Mouse (Mus musculus) liver (tissue): ENCODE results near the gene Mst1.
A peak's percentile ranks its signal among the peaks of the same experiment; 100 is the strongest.

ENCODE experiments used
- DNase-seq: peaks from one replicate; pipeline ENCODE4 v3.0.0-alpha.2; 2020; ENCODE audit warnings: mixed read lengths

Gene Mst1

DNA sequence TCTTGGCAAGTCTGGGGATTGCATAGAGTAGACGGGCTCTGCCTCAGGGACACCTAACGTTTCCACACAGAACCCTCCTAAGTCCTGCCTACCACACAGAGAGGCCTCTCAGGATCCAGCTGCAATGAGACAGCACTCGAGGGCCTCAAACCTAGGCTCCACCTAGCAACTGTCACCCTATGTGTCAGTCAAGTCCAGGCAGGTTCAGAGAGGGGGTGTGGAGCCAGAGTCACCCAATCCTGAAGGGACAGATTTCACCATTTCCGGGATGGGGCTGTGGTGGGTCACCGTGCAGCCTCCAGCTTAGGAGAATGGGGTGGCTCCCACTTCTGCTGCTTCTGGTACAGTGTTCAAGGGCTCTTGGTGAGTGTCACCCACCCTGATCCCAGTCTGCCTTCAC, at the start of gene Mst1:
Mst1 (plus strand) TSS at position 269 of the 400 bp plus-strand sequence.
- peak; percentile 93 for DNase-seq

DNA sequence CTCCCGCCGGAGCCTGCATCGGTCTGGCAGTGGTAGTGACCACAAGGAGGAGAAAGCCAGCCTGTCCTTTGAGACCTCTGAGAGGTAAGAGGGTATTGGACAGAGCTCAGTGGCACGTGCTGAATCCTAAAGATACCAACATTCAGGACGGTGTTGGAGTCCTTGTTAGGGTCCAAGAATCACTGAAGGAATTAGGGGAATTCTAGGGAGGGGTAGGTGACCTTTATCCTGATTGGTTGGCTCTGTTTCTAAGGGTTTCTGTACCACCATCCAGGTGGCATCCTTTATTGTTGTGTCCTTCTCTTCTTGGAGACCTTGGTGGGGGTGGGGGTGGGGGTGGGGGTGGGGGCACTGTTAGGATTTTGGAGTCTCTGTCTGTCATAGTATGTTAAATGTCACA, 48.1 kb upstream of the Mst1 start:
- DNase-seq = no peak

GRCm38 (mm10) chr9:108035331-108036156, 44.7 kb upstream of the Mst1 start:
- DNase-seq = no peak

DNA sequence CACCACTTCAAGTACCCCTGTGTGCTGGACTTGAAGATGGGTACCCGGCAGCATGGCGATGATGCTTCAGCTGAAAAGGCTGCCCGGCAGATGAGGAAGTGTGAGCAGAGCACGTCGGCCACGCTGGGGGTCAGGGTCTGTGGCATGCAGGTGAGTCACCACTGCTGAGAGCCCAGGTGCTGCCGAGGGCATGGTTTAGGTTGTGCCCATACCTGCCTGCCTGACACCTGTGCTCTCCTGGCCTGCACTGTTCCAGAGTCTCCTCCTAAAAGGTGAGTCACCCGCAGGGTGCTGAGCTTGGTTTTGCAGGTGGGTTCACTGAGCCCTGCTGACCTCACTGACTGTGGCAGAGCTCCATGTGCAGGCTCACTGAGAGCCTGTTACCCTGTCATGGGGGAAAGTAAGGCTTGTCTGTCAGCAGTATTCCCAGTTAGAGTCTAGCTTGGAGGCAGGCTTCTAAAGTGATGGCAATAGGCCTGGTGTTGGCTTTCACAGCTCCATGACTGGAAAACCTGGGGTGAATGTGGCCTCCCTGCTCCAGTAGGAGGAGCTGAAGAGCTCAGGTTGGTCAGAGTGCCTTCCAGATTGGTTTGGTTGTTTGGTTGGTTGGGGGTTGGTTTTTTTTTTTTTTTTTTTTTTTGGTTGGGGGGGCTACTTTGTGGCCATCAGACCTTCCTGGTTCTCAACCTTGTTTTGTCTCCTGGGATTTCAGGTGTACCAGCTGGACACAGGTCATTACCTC, 35.3 kb upstream of the Mst1 start:
- DNase-seq = no peak

DNA sequence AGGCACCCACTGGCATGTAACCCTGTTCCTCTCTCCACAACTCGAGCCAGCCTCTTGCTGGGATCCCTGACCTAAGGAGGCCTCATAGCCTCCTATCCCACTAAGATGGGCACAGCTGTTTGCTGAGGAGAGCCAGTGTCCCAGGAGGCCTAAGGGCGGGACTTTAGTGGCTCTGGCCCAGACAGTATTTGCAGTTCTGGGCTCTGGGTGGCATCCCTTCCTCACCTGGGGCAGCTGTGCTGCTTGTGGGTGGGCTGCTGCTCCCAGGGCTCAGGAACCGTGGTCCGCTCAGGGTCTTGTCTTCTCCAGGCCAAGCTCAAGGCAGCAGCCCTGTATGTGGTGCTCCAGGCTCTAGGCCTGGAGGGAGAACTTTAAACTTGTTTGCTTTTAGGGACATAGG, 33.7 kb upstream of the Mst1 start:
- DNase-seq = no peak

GRCm38 (mm10) chr9:108047601-108048565, 32.4 kb upstream of the Mst1 start:
- DNase-seq = peak; percentile 73

GRCm38 (mm10) chr9:108048566-108048955, 31.7 kb upstream of the Mst1 start:
- DNase-seq = no peak

DNA sequence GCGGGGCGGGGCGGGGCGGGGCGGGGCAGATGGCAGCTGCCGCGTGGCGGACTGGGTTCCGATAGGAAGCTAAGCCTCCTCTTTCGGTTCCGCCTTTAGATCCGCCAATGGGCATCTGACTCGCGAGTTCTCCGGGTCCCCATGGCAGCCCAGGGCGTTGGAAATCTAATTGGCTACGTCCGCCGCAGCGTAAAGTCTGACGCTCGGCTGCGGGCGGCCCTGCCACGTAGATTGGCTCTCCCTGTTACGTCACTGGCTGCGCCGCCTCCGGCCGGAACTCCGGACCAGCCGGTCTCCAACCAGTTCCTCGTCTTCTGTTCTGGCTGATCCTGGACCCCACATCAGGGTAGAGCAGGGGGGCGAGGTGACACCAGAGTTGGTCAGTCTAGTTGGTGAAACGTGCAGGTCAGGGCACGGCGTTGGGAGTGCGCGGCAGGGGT, 31.2 kb upstream of the Mst1 start, which contains the start of gene Gmppb:
Gmppb (plus strand) TSS at position 227 of the 440 bp plus-strand sequence.
- DNase-seq = peak; percentile 97

GRCm38 (mm10) chr9:108049561-108050251, 30.5 kb upstream of the Mst1 start:
- no peak for DNase-seq

DNA sequence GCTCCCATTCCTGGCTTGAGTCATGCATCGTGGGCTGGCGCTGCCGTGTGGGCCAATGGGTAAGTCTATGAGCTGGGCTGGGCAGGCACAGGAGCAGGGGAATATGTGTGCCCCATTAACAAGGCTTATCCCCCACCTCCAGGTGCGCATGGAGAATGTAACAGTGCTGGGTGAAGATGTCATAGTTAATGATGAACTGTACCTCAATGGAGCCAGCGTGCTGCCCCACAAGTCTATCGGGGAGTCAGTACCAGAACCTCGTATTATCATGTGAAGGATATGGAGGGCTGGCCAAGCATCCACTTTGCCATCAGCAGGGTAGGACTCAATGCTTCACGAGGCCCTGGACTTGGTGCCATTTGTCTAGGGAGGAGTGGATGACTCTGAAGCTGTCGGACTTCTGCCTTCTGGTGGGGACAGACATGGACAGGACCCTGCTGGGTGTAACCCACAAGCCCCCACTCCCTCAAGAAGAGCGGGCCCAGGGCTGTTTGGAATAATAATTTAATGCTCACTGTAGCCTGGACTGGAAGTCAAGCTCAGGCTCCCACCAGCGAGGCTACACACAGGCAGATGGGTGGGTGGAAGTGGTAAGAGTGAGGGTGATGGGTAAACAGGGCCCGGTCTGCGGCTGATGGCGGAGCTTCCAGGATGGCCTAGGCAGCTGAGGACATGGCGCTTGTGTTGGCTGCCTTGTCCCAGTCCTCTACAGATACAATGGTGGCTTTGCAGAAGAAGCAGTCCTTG, 28.9 kb upstream of the Mst1 start:
- DNase-seq = no peak

- no peak for DNase-seq
Observed at GRCm38 (mm10) chr9:108051931-108052220, 28.4 kb upstream of the Mst1 start.

DNA sequence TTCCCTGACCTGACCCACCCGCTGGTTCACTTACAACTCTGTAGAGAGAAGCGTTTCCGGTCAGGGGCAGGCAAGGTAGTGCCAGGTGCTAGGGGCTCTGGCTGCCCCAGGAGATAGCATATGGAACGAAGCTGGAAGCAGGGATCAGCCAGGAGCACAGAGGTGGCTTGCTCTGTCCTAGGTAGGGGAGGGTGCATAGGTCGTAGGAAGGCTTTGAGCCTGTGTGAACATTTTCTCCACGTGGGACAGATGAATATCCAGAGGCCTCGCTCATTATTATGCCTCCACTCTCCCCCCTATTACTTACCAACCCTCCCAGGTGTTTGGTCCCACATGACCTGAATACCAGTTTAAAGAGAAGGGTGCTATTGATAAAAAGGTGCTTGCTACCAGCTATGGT, 27.8 kb upstream of the Mst1 start:
- DNase-seq = no peak

GRCm38 (mm10) chr9:108052885-108053664, 27.2 kb upstream of the Mst1 start, which contains the start of gene Amigo3:
Amigo3 (plus strand) TSS chr9:108053159.
- DNase-seq = peak; percentile 96

- no peak for DNase-seq
Observed at GRCm38 (mm10) chr9:108053665-108054225, 26.5 kb upstream of the Mst1 start.

DNA sequence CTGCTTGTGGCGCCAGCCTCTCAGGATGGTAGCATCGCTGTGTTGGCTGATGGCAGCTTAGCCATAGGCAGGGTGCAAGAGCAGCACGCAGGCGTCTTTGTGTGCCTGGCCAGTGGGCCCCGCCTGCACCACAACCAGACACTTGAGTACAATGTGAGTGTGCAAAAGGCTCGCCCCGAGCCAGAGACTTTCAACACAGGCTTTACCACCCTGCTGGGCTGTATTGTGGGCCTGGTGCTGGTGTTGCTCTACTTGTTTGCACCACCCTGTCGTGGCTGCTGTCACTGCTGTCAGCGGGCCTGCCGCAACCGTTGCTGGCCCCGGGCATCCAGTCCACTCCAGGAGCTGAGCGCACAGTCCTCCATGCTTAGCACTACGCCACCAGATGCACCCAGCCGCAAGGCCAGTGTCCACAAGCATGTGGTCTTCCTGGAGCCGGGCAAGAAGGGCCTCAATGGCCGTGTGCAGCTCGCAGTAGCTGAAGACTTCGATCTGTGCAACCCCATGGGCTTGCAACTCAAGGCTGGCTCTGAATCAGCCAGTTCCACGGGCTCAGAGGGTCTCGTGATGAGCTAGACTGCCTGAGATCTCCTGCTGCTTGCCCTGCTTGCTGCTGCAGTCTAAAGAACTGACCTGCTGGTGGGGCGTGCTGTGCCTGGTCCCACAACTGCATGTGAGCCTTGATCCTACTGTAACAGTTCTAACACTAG, 25.8 kb upstream of the Mst1 start:
- DNase-seq = no peak

DNA sequence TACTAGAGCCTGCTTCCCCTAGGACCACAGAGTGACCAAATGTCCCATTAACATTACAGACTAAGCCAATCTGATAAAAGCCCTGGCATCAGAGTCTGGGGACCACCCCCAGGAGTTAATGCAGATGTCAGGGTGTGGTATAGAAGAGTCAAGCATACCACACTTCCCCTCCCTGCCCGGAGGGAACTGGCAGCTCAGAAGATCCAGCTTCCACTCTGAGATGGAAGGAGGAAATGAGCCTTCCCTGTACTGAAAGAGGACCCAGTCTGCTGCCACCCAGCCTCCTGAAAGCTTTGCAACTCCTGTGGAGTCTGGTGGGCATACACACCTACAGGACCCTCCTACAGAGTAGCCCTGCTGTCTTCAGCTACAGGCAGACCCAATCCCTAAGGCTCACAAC, 25.2 kb upstream of the Mst1 start:
- no peak for DNase-seq

- no peak for DNase-seq
Observed at GRCm38 (mm10) chr9:108055661-108056237, 24.5 kb upstream of the Mst1 start.

GRCm38 (mm10) chr9:108056361-108057261, 23.6 kb upstream of the Mst1 start:
- no peak for DNase-seq
